Mouse (Mus musculus) leukemia stem cell, adult 10-12 weeks (primary cell): ENCODE results near the gene Foxk2. TPM values are rescaled to one million over a fixed set of nuclear protein-coding genes. Genes with fewer than 3 reads are reported as not detected.

ENCODE experiments used
- polyA plus RNA-seq: library from polyadenylated mRNA; stranded (reverse); fragments of >175 nt; gene quantifications from 2 replicates; pipeline ENCODE4 v1.2.3, GENCODE M21; 2012; ENCODE audit warnings: low replicate concordance

Gene Foxk2
- 39.0 and 51.3 TPM in 2 replicates for polyA plus RNA-seq

DNA sequence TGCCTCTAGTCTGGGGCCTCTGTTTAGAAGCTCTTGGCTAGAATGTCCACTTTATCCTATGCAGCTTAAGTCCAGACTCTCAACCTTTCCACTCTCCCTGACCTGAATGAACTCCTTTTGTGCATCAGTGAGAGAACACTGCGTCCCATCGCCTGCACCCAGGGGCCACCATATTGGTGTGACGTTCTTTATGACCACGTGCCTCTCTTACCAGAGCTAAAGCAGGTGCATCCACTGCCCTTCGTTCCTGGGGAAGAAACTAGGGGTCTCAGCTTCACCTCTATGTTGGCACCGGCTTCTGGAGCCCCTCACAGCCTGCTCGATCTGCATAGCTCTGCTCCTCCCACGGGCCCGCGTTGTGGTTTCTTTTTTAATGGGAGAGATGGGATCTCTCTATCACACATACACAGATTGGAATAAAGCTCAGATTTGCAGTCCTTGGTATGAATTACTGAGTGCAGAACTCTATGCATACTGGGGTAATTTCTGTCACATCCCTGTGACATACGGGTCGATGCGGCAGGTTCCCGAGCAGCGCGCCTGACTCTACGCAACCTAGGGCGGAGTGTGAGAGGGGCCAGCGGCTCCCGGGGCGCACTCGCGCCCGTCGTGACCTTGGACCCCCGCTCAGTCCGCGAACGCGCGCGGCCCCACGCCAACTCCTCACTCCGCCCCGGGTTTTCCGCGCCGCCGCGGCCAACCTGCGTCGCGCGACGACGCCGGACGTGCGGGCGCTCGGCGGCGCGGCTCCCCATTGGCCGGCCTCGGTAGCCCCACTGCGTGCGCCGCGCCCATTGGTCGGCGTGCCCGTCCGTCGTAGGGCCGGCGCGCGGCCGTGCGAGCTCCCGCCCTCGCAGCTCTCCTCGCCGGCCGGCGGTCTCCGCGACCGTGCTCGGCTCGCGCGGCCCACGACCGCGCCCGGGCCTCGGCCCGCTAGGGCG lies at the start of gene Foxk2:
Foxk2 (plus strand) TSS at position 831 of the 941 bp plus-strand sequence.

DNA sequence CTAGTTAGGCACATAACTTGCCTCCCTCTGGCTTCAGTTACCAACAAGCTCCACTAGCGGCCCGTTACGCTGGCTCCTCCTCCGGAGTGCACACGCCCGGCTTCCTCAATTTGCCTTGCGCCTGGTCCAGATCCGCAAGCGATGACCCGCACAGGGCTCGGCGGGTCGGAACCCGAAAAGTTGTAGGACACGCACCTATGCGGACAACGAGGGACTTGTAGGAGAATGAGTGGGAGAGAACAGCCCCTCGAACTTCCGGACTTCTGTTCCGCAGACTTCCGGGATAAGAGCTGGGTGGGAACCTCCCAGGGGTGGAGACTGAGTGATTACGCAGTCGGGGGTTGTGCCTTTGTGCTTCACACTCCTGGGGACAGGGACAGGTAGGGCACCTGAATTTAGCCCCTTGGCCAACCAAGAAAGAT lies 30.8 kb upstream of the Foxk2 start, which contains the start of gene Cybc1:
Cybc1 (minus strand) TSS at position 305 of the 422 bp plus-strand sequence.

DNA sequence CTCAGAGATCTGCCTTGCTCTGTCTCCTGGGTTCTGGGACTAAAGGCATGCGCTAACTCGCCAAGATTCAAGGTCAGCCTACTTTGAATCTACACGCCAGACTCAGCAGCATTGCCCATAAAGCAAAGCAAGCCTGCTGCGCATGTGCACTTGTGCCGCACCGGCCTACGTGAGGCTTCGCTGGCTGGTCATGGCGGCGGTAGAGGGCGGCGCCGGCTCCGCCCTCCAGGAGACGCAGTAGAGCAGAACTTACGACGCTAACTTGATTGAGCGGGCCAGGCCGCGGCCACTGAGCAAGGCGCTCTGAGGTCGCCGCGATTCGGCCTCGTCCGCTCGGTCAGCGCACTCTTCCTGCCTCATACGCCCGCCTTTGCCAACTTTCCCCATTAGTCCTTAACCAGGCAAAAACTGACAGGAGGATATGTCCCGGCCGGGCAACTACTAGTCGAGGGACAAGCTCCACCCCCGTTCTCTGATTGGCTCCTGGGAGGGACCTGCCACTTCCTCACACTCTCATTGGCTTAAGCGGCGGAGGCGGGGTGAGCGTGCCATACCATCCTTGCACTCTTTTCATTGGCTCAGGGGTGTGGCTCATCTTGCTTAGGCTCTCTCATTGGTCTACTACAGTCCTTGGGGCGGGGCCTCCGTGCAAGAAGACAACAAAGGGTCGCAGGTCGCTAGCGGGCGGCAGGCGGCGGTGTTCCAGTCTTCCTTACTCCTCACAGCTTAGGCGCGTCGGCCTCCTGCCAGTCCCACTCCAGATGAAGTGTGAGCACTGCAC lies 23.0 kb upstream of the Foxk2 start, which contains the start of gene Narf:
Narf (plus strand) TSS at position 690 of the 781 bp plus-strand sequence.

DNA sequence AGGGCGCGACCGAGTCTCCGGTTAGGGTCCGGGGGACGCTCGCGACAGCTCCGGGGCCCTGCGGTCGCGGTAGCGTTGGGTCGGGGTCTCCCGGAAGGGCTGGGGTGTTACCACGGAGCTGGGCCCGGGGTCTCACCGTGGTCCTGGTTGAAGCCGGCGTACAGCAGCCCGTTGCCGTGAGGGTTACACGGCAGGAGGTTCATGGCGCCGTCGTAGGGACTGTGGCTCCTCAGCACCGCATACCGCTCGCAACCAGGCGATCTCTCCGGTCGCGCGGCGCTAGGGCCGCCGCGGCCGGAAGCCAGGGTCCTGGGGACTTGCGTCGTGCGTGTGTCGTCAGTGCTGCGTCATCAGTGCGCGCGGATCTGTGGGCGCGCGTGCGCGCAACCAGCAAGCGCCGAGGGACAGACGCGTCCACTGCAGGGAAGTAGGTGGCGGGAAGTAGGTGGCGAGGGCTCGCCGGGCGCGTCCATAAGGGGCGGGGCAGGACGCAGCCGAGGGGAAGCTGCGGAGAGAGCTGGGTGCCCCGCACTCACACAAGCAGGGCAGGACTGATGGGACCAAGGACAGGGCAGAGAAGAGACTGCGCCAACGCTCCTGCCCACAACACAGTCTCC lies 94.4 kb downstream of the Foxk2 start, which contains the start of gene Wdr45b:
Wdr45b (minus strand) TSS at position 355 of the 617 bp plus-strand sequence.

Other genes with a start within 250 kb of the Foxk2 start
- gene Cd7, start 220.6 kb upstream of the Foxk2 start, polyA plus RNA-seq, result 3.7 and 14.9 TPM in 2 replicates
- gene Sectm1b, start 196.4 kb upstream of the Foxk2 start, polyA plus RNA-seq, result not detected in 2 replicates
- gene Sectm1a, start 178.8 kb upstream of the Foxk2 start, polyA plus RNA-seq, result not detected in 2 replicates
- gene Tex19.2, start 141.3 kb upstream of the Foxk2 start, polyA plus RNA-seq, result not detected in 2 replicates
- not detected in 2 replicates for gene Tex19.1, start 113.8 kb upstream of the Foxk2 start, polyA plus RNA-seq
- gene Uts2r, start 99.7 kb upstream of the Foxk2 start, polyA plus RNA-seq, result not detected in 2 replicates
- 7.4 and 12.8 TPM in 2 replicates for gene Hexdc, start 55.6 kb upstream of the Foxk2 start, polyA plus RNA-seq
- 4.3 and 9.0 TPM in 2 replicates for gene Ogfod3, start 55.3 kb upstream of the Foxk2 start, polyA plus RNA-seq
- 10.0 and 19.4 TPM in 2 replicates for gene Cybc1, start 30.7 kb upstream of the Foxk2 start, polyA plus RNA-seq
- 6.8 and 16.3 TPM in 2 replicates for gene Narf, start 22.7 kb upstream of the Foxk2 start, polyA plus RNA-seq
- gene Wdr45b, start 94.5 kb downstream of the Foxk2 start, polyA plus RNA-seq, result 5.3 and 11.6 TPM in 2 replicates
- not detected in 2 replicates for gene Rab40b, start 128.3 kb downstream of the Foxk2 start, polyA plus RNA-seq
- gene Fn3krp, start 161.4 kb downstream of the Foxk2 start, polyA plus RNA-seq, result 5.6 and 11.2 TPM in 2 replicates
- 2.6 and 2.9 TPM in 2 replicates for gene Fn3k, start 174.9 kb downstream of the Foxk2 start, polyA plus RNA-seq
- 2.5 and 2.9 TPM in 2 replicates for gene Tbcd, start 192.0 kb downstream of the Foxk2 start, polyA plus RNA-seq